Mouse (Mus musculus) midbrain, embryonic 10.5 days (tissue): ENCODE results near the gene Nuak1. TPM values are rescaled to one million over a fixed set of nuclear protein-coding genes. Genes with fewer than 3 reads are reported as not detected.

Experiments
- DNase-seq: peaks from one replicate; pipeline ENCODE4 v3.0.0-alpha.2; 2017; ENCODE audit warnings: low spot score
- H3K27ac ChIP-seq: fragments of 300-500 bp; sonication (generic); replicated peaks from 2 replicates; pipeline ENCODE4 v1.5.1; 2016; ENCODE audit warnings: mild to moderate bottlenecking
- H3K27me3 ChIP-seq: fragments of 300-500 bp; sonication (generic); 2 replicates; pipeline ENCODE4 v1.6.1; 2016; ENCODE audit warnings: low read depth, mild to moderate bottlenecking; ENCODE audit not compliant: poor library complexity, severe bottlenecking
- H3K36me3 ChIP-seq: fragments of 300-500 bp; sonication (generic); 2 replicates; pipeline ENCODE4 v1.6.1; 2016; ENCODE audit warnings: mild to moderate bottlenecking, moderate library complexity
- H3K4me1 ChIP-seq: fragments of 300-500 bp; sonication (generic); 2 replicates; pipeline ENCODE4 v1.6.1; 2016
- H3K4me3 ChIP-seq: fragments of 300-500 bp; sonication (generic); 2 replicates; pipeline ENCODE4 v1.5.1; 2016; ENCODE audit warnings: mild to moderate bottlenecking, moderate library complexity
- H3K9me3 ChIP-seq: fragments of 300-500 bp; sonication (generic); replicated peaks from 2 replicates; pipeline ENCODE4 v1.6.1; 2016; ENCODE audit warnings: mild to moderate bottlenecking
- WGBS: fragments of 180-500 bp; shearing (Covaris S2); methylation state at CpG from one replicate; pipeline ENCODE4 v1.1.7; 2016; 5-methylcytosine and 5-hydroxymethylcytosine counted together
- polyA plus RNA-seq: library from polyadenylated mRNA; unstranded; fragments of >200 nt; fragmentation: Nextera tagmentation; extraction: Ambion mirVana; gene quantifications from 2 replicates; pipeline ENCODE4 v1.2.1, GENCODE M21; 2016

Nuak1 gene
- polyA plus RNA-seq, 1 experiment from 2014 or later, result 4.0 TPM

DNA sequence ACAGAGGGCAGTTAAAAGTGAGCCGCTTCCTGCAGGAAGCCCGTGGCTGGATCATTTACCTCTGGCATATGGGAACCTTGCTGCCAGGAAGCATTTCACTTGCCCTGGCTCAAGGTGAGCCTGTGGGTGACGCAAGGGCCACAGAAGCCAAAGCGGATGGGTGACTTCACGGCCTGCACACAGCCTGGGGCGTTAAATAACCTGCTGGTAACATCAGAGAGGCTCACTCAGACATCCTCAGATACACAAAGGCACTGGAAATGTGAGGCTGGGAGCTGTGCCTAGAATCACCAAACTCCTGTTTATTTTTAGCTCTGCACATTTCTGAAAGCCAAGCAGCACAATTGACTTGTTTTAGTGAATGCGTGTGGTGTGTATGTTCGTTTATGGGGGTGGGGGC, 23.6 kb downstream of the Nuak1 start:
- 92% methylated on average over 8 of the region's 8 CpGs for WGBS
- H3K27ac ChIP-seq, result no peak overlapping the region
- H3K4me3 ChIP-seq, result no peak overlapping the region
- no peaks in the 10 kb centered on the region for H3K9me3 ChIP-seq
- DNase-seq, result no peak
- H3K4me1 ChIP-seq, result peaks cover 25% of the 10 kb centered on the region
- peaks cover 68% of the 10 kb centered on the region for H3K36me3 ChIP-seq
- H3K27me3 ChIP-seq, result no peaks in the 10 kb centered on the region

DNA sequence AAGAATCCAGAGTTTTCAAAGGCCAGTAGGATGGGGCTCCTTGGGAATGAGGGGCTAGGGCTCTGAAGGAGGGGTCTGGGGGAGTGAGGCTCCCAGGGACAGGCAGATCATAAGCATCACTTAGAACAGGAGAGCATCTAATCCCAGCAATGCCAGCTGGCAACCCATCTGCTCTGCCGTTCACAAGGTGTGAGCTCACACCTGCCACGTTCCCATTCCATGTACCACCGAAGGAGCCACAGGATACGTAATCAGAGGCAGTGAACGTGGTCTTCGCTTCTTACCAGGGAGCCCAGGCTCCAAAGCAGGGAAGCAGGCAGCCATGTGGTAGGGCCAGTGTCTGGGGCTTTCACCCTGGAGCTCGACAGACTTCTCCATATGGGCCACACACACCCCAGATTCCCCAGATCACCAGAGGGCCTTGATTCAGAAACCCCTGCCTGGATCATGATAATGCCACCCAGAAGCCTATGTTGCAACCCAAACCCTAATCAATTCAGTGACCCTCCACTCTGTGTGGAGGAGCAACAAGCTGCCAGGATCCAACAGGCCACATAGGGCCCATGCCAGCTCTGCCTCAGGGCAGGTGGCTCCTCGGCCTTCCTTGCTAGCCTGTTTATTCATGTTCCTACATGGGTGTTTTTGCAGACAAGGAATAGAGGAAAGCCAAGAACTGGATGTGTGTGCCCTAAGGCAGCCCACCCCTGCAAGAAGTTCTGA, 25.3 kb downstream of the Nuak1 start:
- no peak for DNase-seq
- no peak overlapping the region for H3K4me3 ChIP-seq
- WGBS, result 87% methylated on average over 8 of the region's 8 CpGs
- no peaks in the 10 kb centered on the region for H3K27me3 ChIP-seq
- H3K27ac ChIP-seq, result 0 out of 2 replicates have a peak overlapping the region, but pooled peaks have one; percentile 6
- H3K36me3 ChIP-seq, result peaks cover 58% of the 10 kb centered on the region
- H3K9me3 ChIP-seq, result no peaks in the 10 kb centered on the region
- H3K4me1 ChIP-seq, result peaks cover 41% of the 10 kb centered on the region

DNA sequence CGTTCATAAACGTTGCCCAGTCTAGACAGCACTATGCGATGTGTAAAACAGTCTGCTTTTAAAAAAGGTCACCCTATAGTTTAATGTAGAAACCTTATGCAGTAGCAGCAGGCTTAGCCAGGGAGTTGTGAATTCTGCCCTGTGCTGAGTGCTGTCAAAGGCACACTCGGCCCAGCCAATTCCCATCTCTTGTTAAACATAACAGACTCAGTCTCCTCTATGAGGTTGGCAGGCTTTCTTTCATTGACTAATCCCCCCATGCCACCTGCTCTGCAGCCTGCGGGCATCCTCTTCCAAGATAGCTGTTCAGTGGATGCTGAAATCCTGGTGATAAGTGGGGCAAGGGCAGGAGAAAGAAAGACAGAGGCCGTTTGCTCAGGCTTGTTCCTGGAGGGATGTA, 27.1 kb downstream of the Nuak1 start:
- DNase-seq, result no peak
- 89% methylated on average over 6 of the region's 6 CpGs for WGBS
- Histone ChIP-seq H3K9me3 (no peaks in the 10 kb centered on the region), H3K27ac (no peak overlapping the region), H3K4me1 (peaks cover 36% of the 10 kb centered on the region), H3K4me3 (no peak overlapping the region), H3K27me3 (no peaks in the 10 kb centered on the region), H3K36me3 (peaks cover 62% of the 10 kb centered on the region)

DNA sequence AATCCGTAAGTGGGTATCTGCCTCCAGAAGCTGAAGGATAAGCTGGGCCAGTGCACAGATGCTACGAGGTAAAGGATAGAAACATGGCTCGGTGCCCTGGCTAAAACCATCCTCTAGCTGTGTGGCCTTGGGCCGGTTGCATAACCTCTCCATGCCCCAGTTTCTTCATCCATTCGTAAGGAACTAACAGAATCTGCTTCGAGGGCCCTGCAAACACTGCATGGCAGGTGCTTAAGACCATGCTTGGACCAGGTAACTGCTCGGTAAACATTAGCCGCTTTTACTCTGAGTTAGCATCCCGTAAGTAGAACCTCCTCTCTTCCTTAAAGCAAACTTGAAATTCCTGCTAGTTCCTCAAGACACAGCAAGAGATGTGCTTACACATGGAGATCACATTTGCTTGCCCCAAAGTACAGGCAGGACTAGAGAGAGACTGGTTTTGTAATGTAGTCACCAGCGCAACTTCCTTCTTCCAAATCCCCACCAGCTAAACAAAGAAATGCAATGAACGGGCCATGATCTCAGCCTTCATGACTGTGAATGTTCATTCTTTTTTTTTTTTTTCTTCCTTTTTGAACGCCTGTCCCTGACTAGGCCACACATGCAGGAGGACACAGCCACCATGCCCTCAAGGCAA, 28.0 kb downstream of the Nuak1 start:
- WGBS, result 89% methylated on average over 12 of the region's 12 CpGs
- DNase-seq, result no peak
- Histone ChIP-seq H3K36me3 (peaks cover 60% of the 10 kb centered on the region), H3K27me3 (no peaks in the 10 kb centered on the region), H3K4me3 (no peak overlapping the region), H3K9me3 (no peaks in the 10 kb centered on the region), H3K4me1 (peaks cover 34% of the 10 kb centered on the region), H3K27ac (no peak overlapping the region)

DNA sequence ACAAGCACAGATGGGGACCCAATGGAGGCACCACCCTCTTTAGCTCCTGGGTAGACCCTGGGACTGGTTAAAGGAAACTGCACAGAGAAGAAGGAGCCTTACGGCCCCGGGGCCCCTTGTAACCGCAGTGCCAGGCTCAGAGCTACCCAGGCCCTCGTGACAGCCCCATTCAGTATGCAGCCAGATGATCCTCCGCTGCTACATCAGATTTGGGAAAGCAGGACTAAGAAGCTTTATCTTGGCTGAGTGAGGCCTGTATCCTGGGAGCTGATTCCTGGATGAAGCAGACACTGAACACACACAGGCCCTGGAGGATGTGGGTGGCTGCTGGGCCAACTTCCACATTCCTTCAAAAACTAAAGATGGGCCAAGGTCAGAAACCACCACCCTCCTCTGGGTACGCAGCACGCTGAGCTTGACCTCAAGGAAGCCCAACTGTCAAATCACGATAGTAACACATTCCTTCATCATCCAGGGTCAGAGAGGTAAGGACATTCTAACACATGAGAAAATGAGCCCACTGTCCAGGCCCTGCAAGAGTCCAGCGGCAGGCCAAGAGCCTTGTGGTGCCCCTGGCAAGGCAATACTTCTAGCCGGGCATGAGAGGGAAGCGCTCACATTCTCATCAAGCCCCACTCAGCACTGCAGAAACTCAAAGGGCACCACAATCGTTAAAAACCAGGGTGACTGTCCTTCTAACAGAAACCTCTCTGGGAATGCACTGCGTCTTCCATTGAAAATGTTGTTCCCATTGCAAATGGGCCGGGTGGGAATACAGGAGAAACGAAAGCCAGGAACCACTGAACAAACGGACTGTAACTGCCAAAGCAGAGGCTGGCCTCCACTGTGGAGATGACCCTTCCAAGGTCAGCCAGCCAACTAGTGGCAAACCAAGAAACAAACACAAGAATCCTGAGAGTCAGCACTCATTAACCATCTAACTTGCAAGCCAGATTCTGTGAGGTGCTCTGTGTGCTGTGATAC, 29.0 kb downstream of the Nuak1 start:
- DNase-seq, result no peak
- peaks cover 37% of the 10 kb centered on the region for H3K4me1 ChIP-seq
- H3K27ac ChIP-seq, result 0 out of 2 replicates have a peak overlapping the region, but pooled peaks have one; percentile 19
- WGBS, result 86% methylated on average over 16 of the region's 16 CpGs
- H3K36me3 ChIP-seq, result peaks cover 61% of the 10 kb centered on the region
- no peak overlapping the region for H3K4me3 ChIP-seq
- no peaks in the 10 kb centered on the region for H3K27me3 ChIP-seq
- no peaks in the 10 kb centered on the region for H3K9me3 ChIP-seq

DNA sequence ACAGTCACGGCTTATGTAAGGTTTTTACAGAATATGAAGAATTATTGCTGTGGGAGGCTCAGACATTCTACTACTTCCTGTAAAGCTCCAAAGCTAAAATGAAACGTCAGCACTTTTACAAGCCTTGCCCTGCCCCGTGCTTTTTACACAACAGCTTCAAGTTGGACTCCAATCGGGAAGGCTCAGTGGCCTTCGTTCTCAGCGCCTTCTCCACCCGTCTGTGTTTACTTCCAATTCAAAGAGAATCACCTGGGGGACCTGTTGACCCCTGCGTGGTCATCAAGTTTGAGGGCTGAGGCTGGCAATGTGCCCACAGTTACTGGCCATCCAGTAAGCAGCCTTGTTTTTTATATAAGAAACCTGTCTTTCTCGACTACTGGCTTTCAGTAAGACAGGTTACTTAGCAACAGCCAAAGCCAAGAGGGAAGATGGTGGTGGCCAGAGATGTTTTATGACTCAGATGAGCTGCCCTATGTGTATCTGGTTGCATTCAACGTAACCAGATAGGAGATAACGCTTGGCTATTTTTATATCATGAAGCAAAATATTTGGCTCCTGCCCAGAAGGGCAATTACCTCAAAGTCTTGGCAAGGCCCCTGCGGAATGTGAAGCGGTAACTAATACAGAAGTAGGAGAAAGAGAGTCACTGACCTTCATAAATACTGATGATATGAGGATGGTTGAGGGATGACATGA, 31.3 kb downstream of the Nuak1 start:
- no peak for DNase-seq
- Histone ChIP-seq H3K27ac (no peak overlapping the region), H3K27me3 (no peaks in the 10 kb centered on the region), H3K4me1 (peaks cover 53% of the 10 kb centered on the region), H3K9me3 (no peaks in the 10 kb centered on the region), H3K36me3 (peaks cover 71% of the 10 kb centered on the region), H3K4me3 (no peak overlapping the region)
- 91% methylated on average over 13 of the region's 13 CpGs for WGBS

DNA sequence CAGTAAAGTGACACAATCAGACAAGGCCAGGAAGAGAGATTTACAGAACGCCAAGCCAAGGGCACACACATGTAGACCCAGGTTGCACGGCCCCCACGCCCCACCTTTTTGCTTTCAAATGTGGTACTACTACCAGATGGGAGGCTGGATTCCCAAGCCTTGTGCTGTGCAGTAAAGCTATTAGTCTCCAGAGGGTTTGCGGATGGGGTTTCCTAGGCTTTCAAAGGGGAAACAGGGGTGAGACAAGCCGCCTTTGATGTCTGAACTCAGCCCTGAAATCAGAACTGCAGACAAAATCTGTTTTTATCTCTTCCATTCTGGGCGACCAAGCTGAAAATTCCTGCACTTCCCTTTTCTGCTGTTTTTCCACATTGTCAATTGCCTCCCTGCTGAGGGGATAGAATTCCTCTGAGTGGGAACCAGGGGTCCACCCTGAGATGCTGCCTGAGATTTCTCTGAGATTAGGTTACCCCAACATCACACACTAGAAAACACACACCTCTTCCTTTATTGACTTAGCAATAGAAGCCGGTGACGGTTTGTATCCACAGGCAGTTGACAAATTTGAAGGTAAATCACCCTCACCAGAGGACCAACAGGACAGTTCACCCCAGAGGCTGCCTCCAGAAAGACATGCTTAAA, 35.1 kb downstream of the Nuak1 start:
- Histone ChIP-seq H3K36me3 (peaks cover 71% of the 10 kb centered on the region), H3K4me1 (peaks cover 55% of the 10 kb centered on the region), H3K27me3 (no peaks in the 10 kb centered on the region), H3K27ac (0 out of 2 replicates have a peak overlapping the region, but pooled peaks have one; percentile 42), H3K9me3 (no peaks in the 10 kb centered on the region), H3K4me3 (no peak overlapping the region)
- WGBS, result 44% methylated on average over 8 of the region's 8 CpGs
- DNase-seq, result no peak

DNA sequence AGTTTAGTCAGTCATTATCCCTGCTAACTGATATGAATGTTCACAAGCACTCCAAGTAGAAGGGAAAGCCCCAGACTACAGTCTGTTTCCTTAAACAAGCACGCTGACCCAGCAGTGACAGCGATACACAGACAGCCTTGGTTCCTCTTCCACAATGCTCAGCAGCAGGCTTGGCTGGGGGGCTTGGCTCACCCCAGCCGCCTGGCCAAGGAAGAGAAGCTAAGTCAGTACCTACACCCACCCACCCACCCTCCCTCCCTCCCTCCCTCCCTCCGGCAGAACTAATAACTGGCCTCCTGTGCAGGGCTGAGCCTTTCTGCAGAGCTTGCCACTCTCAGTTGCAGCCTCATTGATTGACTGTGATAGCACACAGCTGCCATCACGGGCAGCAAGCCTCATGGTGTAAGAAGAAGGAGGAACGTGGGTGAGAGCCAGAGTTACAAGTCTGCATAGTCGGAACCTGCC, 38.5 kb downstream of the Nuak1 start:
- no peak overlapping the region for H3K4me3 ChIP-seq
- H3K4me1 ChIP-seq, result peaks cover 50% of the 10 kb centered on the region
- no peaks in the 10 kb centered on the region for H3K27me3 ChIP-seq
- H3K9me3 ChIP-seq, result no peaks in the 10 kb centered on the region
- 61% methylated on average over 7 of the region's 7 CpGs for WGBS
- peaks cover 58% of the 10 kb centered on the region for H3K36me3 ChIP-seq
- peak overlapping the region; percentile 64 for H3K27ac ChIP-seq
- DNase-seq, result no peak

DNA sequence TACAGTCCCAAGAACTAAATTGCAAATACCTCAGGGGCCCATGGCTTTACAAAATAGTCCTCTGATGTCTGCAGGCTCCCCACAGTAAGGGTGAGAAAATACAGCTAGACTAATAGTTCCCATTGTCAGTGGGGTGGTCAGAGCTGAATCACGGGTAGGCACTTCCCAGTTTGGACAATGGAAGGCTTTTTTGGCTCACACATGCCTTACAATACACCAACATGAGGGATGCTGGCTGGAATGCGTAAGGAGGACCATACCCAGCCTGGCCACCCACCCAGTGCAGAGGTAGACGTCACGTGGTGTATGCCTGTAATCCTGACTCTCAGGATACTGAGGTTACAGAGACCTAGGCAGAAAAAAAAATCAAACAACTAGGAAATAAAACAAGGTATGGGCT, 39.2 kb downstream of the Nuak1 start:
- no peak for DNase-seq
- Histone ChIP-seq H3K36me3 (peaks cover 51% of the 10 kb centered on the region), H3K4me1 (peaks cover 47% of the 10 kb centered on the region), H3K9me3 (no peaks in the 10 kb centered on the region), H3K27me3 (no peaks in the 10 kb centered on the region), H3K4me3 (no peak overlapping the region), H3K27ac (peak overlapping the region; percentile 64; the same call in 1 of the 2 replicates)
- WGBS, result 27% methylated on average over 4 of the region's 4 CpGs

DNA sequence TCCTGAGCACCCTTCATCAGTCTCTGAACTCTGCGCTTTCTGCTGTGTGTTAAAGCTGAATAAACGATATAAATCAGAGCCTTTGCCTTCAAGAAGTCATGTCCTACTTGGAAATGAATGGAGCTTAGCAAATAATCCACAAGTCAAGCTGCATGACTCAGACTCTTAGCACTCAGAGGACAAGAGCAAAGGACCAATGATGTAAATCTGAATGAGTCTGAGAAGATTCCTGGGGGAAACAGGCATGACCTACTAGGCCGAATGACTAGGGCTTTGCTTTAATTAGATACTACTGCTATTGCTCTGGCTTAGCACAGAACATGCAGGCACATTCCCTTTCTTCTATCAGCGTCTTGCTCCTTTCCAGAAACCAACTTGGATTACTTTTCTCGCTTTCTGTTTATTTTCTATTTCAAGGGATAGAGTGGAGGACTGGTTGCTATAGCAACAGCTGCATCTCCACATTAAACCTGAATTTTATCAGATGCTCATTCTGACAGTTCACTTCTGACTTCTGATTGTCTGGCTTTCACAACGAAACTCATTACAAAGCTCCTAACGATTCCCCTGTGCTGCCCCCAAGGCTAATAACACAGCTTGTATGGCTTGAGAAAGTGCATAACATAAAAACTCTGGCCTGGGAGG, 40.2 kb downstream of the Nuak1 start:
- no peaks in the 10 kb centered on the region for H3K9me3 ChIP-seq
- peaks cover 41% of the 10 kb centered on the region for H3K36me3 ChIP-seq
- no peaks in the 10 kb centered on the region for H3K27me3 ChIP-seq
- DNase-seq, result no peak
- no peak overlapping the region for H3K4me3 ChIP-seq
- 82% methylated on average over 7 of the region's 7 CpGs for WGBS
- H3K27ac ChIP-seq, result 0 out of 2 replicates have a peak overlapping the region, but pooled peaks have one; percentile 0
- H3K4me1 ChIP-seq, result peaks cover 46% of the 10 kb centered on the region

DNA sequence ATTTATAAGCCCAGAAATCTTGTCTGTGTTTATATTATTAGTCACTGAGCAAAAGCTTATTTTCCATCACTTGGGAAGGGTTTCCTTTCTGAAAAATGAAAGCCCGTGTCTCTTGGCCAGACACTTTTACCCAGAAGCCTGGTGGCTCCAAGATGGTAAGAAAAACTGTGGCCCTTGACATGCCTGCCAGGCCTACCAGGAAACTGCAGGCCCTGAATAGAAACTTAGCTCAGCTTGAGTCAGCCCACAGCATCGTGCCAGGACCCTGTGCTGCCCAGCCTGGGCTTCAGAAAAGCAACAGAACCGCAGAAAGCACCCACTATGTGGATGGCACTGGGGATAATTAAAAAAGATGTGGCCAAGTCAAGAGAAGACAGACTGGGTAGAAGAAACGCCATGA, 43.1 kb downstream of the Nuak1 start:
- no peak for DNase-seq
- Histone ChIP-seq H3K27ac (no peak overlapping the region), H3K4me1 (peaks cover 62% of the 10 kb centered on the region), H3K36me3 (peaks cover 44% of the 10 kb centered on the region), H3K9me3 (no peaks in the 10 kb centered on the region), H3K27me3 (no peaks in the 10 kb centered on the region), H3K4me3 (no peak overlapping the region)
- 87% methylated on average over 4 of the region's 4 CpGs for WGBS
